Mouse (Mus musculus) layer of hippocampus, adult 11-12 months (tissue): ENCODE data around the gene Gm11733.
A peak's percentile ranks its signal among the peaks of the same experiment; 100 is the strongest.

Experiments
- DNase-seq: peaks from one replicate; pipeline ENCODE4 v3.0.0; 2022; ENCODE audit warnings: low spot score

Gene Gm11733

DNA sequence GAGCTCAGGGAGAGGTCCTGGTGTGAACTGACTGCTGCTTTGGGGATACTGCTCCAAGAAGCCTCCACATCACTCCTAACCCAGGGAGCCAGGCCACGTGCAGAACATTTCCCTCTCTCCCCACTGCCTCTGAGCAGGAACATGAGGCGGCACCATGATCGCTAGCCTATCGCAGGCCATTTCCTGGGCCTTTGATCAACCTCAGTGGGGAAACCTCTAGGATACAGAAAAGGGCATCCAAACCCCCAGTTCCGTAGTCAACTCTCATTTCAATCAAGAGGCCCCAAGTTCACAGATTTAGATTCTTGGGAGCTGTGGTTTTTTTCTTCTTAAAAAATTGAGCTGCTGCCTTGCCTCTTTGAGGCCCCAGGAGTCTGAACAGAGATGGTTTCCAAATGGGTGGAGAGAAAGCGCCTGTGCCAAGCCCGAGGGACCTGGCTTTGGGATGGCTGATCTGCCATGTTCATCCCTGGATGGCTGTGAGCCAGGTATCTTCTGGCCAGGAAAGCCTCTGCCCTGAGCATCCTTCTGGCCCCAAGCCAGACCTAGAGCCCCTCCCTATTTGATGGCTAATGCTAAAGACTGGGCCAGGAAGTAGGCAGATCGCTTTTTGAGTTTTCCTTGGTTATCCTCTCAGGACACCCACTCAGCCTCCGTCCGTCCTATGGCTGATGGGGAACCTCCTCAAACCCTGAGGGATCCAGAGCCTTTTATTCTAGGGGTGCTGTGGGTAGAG lies 5.7 kb upstream of the Gm11733 start:
- no peak for DNase-seq

DNA sequence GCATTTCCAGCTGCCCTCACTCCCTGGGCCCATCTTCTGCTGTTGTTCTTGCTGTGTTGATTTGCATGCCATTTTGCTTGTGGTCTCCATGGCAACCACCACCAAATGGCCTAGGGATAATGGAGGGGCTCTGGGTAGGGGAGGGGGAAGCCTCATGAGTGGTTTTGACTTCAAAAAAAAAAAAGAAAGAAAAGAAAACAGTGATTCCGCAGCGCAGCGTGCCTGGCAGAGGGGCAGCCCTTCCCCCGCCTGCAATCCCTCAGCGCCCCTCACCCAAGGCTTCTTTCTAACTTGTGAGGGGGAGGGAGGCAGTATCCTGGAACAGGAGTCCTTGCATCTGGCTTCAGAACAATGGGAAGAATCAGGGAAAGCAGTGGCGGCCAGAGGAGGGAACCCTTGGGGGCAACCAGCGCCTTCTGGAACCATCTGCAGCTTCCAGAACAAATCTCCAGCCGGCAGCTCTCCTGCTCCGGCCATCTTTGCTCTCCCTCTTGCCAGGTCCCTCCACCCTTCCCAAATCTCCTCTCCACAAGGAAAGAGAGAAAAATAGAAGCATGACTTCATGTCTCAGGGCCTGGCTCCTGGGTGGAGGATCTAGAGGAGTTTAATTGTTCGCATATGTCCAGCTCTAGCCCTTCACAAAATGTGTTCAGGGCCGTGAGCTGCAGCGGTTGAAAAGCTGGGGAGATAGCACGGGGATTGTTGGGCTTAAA lies 5.0 kb upstream of the Gm11733 start:
- peak; percentile 47 for DNase-seq

DNA sequence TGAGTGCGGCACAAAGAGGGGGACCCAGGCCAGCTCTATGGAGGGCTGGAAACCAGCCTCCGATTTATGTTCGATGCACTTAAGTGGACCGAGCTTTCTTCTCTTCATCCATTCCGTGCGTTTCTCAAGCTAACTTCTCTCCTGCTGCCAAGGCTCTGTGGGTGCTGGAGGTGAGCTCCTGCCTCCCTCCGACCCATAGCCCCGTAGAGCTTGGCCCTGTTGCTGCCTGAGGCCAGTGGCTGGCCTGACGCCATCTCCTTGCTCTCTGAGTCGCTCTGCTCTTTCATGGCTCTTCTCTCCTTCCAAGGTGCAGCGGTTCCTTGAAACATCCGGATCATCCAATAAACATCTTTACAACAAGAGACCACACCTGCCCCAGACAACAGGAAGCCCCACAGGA lies 4.4 kb upstream of the Gm11733 start:
- DNase-seq, result no peak

DNA sequence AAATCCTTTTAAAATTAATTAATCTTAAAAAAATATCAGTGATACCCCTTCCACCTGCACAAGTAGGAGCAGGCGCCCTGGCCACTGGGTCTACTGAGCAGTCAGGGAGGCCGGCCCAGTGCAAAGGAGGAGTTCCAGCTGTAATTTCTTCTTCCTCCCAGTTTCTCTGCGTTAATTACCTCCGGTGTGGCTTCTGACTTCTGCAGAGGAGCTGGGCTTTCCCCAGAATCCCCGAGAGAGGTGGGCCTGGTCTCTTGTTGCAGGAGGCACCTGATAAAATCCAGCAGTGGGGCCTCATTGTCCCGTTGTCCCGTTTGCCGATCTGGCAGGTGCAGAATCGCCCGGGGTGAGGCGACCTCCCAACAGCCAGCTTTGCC lies 1.9 kb upstream of the Gm11733 start:
- DNase-seq, result no peak

DNA sequence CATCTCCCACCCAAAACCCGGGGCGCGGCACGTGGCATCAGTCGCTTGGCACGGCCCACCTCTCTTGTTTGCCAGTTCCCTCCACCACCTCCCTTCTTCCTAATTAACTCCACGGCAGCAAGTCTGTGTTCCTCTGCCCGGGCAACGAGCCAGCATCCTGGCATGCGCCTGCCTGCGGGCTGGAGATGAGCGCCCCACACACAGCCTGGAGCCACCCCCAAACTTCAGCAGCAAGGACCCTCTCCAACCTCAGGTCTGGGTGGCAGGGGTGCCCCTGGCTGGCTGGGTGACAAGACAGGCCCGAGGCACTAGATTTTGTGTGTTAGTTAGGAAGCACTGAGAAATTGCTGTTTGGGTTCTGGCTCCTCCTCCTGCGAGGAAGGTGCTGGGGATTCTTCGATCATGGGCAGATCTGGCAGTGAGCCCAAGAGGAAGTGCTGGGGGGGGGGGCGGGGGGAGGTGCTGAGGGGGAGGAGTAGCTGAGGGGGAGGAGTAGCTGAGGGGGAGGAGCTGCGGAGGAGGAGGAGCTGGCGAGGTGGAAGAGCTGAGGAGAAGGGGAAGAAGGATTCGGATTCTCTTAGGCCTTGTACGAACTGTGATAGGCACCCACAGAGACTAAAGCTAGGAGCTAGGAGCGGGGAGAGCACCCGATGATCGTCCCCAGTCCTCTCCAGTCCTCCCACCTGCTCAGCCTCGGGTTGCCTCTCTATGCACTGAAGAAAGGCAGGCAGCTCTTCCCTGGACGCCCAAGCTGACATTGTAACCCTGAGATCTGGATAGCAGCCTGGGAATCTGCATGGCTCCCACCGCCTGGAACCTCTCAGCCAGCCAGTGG lies 1.3 kb upstream of the Gm11733 start:
- peak; percentile 94 for DNase-seq

DNA sequence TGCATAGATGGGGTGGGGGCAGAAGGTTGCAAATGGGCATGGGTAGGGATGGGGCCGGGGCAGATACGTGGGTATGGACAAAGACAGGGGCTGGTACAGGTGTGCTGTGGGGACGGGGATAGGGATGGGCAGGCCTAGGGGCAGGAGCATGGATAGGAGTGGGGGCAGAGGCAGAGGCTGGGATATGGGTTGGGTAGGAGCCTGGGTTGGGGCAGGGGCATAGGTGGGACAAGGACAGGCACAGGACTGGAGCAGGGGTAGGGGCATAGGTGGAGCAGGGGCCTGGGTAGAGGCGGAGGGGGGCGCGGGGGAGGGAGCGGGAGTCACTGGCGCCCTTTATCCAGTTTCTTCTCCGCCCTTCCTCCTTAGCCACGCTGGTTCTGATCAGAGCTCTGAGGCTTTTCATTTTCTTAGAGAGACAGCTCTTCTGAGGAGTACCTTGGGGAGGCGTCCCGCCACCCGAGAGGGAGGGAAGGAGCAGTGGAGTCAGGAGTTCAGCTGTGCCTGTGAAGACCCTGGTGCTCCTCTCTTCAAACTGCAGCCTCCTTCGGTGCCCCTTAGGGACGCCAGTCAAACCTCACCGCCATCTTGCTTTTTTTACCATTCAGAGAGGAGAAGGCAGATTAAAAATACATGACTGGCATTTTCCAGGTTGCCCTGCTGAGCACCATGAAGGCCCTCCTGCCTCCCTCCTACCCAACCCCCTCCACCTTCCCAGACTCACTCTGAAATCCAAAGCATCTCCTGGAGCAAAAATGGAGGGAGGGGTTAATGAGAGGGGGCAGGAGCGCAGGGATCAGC lies 7.4 kb downstream of the Gm11733 start:
- DNase-seq, result no peak

DNA sequence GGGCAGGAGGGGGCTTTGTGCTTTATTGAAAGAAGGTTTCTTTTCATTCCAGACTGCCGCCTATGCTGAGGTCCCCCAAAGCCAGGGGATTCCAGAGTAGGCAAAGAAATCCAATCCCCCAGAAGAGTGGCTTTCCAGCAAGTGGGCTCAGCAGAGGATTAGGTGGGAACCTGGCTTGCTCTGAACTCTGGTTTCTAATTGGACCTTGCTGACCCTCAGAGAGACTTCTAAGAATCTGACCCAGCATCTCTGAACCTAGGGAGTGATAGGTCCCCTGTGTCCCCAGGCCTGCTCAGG lies 8.0 kb downstream of the Gm11733 start:
- no peak for DNase-seq

DNA sequence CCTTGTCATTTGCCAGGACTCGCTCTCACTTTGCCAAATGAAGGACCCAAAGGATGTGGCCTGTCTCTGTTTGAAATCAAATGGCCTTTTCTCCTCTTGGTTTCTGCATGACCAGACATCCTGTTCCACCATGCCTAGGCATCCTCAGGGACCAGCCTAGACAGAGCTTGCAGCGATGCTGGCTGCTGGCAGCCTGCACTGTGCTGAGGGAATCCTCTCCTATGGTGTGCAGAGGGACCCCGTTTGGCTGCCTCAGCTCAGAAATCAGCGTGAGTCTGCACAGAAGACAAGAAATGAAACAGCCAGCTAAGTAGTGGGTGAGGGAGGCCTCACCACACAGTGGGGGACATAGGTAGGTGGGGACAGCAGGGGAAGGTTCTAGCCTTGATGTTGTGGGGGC lies 12.6 kb downstream of the Gm11733 start:
- DNase-seq, result no peak

DNA sequence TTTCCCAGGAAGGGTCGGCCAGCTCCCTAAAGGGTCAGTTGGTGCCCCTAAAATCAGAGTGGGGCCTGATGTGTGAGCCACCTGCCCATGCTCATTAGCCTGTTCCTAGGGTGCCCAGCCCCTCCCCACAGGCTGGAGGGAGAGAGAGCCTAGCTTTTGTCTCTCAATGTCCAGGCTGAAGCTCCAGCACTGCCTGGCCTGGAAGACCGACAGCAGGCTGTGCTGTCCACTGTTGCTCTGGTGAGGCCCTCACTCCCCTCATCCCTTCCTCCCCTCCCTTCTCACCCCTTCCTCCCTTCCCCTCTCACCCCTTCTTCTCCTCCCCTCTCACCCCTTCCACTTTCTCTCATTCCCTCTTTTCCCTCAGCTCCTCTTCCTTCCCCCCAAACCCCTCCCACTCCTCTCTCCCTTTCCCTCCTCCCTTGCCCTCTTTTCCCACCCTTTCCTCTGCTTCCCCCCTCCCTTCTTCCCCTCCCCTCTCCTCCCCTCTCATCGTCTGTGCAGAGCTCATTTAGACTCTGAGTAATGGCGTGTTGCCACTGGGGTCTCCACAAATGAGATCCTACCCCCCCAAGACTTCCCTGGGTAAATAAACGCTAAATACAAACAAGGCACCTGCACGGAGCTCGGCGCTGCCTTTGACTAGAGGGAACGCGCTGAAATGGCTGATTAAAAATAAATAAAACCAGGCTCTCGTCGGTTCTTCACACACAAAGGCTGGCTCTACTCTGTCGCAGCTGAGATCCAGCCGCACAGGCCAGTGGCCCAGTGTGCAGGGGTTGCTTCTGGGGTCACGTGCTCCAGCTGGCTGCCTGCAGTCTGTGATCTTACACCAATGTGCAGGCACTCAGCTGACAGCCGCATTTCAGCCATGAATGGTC lies 13.3 kb downstream of the Gm11733 start:
- DNase-seq, result peak; percentile 58

DNA sequence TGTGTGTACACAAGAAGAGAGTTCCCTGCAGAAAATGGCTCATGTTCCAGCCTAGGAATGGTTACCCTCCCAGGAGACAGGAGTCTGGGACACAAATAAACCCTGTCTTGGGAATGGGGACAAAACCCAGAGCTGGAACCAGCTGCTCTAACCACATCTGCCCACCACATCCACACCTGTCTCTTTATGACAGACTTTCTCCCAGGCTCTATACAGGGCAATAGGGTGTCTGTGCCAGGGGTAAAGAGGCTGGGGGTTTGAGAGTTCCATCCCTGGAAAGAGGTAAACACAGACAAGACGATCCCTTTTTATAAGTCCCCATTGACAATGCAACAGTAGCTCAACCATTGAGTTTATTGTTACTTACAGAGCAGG lies 14.0 kb downstream of the Gm11733 start:
- DNase-seq, result no peak

DNA sequence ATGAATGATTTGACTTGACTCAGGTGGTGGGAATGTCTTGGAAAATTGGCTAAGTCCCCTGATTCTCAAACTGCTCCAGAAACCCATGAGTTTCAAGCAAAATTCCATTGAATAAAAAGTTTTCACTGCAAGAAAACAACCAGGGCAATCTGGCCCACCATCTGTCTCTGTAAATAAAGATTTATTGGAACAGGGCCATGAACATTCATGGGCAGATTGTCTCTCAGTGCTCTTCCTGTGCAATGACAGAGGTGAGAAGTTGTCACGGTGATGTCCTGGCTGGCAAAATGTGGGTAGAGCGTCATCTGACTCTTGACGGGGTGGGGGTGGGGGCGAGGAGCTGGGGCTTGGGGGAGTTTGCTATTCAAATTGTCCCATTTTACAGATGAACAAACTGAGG lies 24.8 kb downstream of the Gm11733 start:
- DNase-seq, result peak; percentile 64

DNA sequence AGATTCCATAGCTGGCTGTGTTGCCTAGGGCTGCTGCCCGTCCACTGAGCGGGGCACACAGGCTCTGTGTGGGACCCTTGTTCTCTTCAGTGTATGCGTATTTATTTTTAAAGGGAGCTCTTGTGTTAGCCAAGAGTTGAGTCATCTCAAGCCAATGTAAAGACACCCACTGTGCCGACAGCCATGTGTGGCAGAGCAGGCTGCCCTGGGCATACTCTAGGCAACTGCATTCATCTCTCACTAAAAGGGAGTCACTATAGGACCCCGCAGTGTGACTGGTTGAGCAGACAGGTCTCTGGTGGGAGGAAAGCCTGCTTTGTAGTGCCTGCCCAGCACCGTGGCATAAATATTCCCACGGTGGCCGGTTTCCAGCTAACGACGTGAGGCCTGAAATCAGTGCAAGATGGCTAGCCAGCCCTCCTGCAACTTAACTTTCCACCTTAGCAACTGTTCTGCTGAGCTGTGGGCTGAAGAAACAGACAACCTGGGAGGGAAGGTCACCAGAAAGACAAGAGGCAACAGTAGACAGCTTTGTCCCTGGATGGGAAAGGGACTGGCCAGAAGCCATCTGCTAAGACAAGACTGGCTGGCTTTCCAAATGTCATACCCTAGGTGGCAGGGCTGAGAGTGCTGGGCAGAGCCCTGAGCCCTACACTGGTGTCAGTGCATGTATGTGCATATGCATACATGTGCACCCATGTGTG lies 31.7 kb downstream of the Gm11733 start:
- DNase-seq, result no peak

DNA sequence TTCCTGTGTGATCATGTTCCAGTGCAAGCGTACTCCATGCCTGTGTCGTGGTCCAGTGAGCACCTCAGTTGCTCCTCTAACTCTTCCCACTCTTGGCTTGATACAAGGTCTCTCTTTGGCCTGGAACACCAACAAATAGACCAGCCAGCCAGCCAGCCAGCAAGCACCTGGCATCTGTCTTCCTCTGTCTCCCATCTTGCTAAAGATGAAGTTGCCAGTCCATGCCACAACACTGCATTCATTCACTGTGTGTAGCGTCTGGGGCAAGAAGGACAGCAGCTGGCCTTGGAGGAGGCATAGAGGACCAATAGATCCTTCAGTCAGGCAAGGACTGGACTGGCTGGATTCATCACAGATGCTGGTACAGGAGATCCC lies 32.2 kb downstream of the Gm11733 start:
- no peak for DNase-seq

DNA sequence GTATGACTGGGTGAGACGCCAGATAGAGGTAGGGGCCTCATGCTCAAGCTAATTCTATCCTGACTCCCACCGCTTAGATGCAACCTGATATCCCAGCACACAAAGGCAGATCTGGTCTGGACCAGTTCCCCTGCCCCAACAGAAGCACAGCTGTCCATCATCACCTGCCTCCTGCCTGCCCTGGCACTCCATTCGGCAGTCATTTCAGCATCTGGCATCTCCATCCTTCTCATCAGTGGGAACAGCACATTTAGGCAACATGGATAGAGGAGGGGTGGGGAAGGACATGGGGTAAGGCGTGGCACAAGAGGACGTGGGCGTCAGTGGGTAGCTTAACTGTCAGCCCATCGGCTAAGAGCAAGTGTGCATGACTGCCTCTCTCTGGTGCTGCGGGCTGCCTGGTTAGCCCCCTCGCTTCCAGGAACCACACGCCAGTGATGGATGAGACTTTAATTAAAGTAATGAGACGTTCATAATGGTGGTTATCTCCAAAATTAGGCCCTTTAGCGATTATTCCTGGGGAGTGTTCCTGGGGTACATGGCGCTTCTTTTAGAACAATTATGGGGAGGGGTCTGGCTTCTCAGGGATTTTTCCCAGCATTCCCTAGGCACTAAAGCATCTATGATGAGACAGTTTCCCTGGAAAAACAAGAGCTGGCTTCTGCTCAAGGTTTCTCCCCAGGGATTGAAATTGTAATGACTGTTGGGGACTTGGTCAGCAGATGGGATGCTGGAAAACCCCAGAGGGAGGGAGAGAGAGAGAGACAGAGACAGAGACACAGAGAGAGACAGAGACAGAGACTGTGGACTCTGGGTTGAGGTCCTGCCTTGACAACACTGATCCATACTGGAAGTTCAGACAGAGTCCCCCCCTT lies 38.0 kb downstream of the Gm11733 start:
- no peak for DNase-seq

DNA sequence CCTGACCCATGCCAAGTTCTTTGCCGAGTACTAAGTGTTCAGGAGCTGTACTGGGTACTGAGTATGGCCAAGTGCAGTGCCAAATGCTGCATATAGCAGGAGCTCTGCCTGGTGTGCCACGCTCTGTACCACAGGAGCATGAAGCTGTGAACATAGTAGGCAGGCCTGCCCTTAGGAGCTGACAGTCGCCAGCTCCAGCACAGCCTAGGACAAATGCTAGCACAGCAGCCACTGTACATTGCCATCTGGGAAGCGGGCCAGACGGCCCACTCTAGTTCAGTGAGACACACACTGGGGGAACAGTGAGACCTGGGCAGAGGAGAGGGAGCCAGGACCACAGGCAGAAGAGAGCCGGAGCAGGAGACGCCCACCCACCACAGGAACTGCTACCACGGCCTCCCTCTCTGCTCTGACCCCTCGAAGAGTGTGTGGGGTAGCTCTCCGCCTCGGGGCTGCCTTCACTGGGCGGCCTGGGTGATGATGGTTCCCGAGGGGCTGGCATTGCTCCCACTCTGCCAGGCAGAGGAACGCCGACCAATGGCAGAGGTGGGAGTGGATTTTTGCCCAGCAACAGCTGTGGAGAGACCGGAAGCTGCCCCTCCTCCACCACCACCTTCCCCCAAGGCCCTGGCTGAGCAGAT lies 38.8 kb downstream of the Gm11733 start:
- peak; percentile 77 for DNase-seq

DNA sequence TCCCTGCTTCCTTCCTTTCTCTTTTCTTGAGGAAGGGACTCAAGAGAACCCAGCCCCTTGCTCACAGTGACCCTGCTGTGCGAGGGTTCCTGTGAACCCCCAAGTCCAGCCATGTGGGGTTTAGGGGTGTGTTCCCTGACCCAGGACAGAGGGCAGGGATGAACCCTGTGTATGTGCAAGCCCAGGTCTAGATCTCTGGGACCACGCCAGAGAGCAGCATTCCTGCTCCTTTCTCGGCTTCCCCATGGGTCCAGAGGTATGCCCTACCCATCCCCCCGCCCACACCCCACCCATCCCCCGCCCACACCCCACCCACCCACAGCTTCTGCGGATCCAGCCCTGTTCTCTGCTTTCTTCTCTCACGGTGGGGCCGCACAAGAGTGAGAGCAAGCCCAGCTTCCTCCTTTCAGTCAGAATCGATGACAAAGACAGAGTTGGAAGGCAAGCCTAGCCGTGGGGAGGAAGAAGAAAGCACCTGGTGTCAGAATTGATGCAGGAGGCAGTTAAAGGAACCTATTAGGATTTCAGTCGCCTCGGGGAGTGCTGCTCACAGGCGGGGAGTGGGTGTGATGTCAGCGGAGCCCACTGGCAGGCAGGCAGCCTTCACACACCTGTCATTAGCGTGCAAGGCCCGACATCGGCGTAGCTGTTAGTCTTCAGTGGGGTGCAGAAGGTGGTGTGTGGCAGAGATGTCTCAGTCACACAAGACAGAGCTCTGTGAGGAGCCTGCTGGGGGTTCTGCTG lies 41.6 kb downstream of the Gm11733 start:
- DNase-seq, result no peak

DNA sequence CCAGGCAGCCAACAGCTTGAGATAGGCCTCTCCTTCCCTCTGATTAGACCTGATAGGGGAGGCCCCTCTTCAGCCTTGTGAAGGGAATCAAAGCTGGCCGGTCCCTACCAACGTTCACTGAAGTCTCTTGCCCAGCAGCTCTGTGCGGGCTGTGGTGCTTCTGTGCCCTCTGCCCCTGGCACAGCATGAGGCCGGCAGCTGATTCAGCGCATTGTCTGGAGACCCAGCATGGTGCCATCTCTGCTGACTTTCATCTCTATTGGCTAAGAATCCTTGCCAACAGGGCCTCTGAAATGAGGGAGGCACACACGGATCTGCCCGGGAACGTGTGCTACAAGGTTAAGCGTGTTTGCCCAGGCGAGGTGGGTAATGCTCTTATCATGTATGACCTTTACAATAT lies 48.2 kb downstream of the Gm11733 start:
- DNase-seq, result no peak

DNA sequence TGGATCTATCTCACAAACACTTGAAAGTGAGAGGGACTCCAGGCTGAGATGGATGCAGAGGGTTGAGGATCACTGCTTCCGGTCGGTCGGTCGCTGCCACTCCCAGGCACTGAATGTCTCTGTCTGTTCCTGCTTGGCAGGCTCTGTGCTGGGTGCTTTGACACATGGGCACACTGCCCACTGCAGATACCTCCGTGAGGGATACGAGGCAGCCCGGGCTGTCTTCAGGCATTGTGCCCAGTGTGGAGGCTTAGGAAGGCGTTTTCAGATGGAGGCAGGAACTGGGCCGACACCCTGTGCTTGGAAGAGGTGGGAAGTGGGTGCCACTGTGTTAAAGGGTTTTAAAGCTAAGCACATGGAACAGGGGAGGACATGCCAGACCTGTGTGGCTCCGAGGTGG lies 50.7 kb downstream of the Gm11733 start:
- peak; percentile 52 for DNase-seq
